Mouse (Mus musculus): ENCODE data around the gene Fat3. TPM values are rescaled to one million over a fixed set of nuclear protein-coding genes. Genes with fewer than 3 reads are reported as not detected.

The Fat3 gene
- polyA plus RNA-seq, 1 experiment from 2014 or later: 0.09 TPM

GRCm38 (mm10) chr9:16186461-16186860, 314.6 kb downstream of the Fat3 start:
- CTCF ChIA-PET: interaction anchor here (1.2 kb wide), 1 partner anchor 49 kb away, joined by 3 read pairs; no protein-coding TSS in a partner anchor
- ATAC-seq (no peak), DNase-seq (ENCODE audit: low read depth, low spot score) (no peak)
- TF ChIP-seq CTCF (IDR thresholded peaks at IDR 0.05): no peak
- POLR2A ChIA-PET: no interaction called here
- no peaks in the 10 kb centered on the region for H3K27me3 ChIP-seq
- in situ Hi-C loops (cut with MboI; ENCODE audit: low pct_unique_long_range_greater_than_20kb): no loop called here

- CTCF ChIA-PET: no interaction called here
- ATAC-seq (no peak), DNase-seq (ENCODE audit: low read depth, low spot score) (no peak)
These were observed 331.8 kb downstream of the Fat3 start for GRCm38 (mm10) chr9:16169238-16169637.

GRCm38 (mm10) chr9:16168051-16168450, 333.0 kb downstream of the Fat3 start:
- POLR2A ChIA-PET: no interaction called here
- no peak for ATAC-seq

More at GRCm38 (mm10) chr9:16169238-16169637, 331.8 kb downstream of the Fat3 start:
- no peaks in the 10 kb centered on the region for H3K27me3 ChIP-seq
- POLR2A ChIA-PET: no interaction called here
- in situ Hi-C loops (cut with MboI; ENCODE audit: low pct_unique_long_range_greater_than_20kb): no loop called here
- no peak for TF ChIP-seq CTCF (IDR thresholded peaks at IDR 0.05)

GRCm38 (mm10) chr9:16159366-16159765, 341.7 kb downstream of the Fat3 start:
- no peaks in the 10 kb centered on the region for H3K27me3 ChIP-seq
- in situ Hi-C loops (cut with MboI; ENCODE audit: low pct_unique_long_range_greater_than_20kb): no loop called here
- no peak for DNase-seq (ENCODE audit: low read depth, low spot score)
- peak; percentile 8 for TF ChIP-seq CTCF (IDR thresholded peaks at IDR 0.05)
- ATAC-seq: no peak
- ChIA-PET CTCF (no interaction called here), POLR2A (interaction anchor here (0.6 kb wide), 1 partner anchor 92 kb away, joined by 3 read pairs; no protein-coding TSS in a partner anchor)

More at GRCm38 (mm10) chr9:16168051-16168450, 333.0 kb downstream of the Fat3 start:
- no peak for DNase-seq (ENCODE audit: low read depth, low spot score)
- in situ Hi-C loops (cut with MboI; ENCODE audit: low pct_unique_long_range_greater_than_20kb): no loop called here
- CTCF ChIA-PET: no interaction called here
- no peaks in the 10 kb centered on the region for H3K27me3 ChIP-seq
- TF ChIP-seq CTCF (IDR thresholded peaks at IDR 0.05): no peak

GRCm38 (mm10) chr9:16153580-16153930, 347.5 kb downstream of the Fat3 start:
- no peak for ATAC-seq
- in situ Hi-C loops (cut with MboI; ENCODE audit: low pct_unique_long_range_greater_than_20kb): no loop called here
- TF ChIP-seq CTCF (IDR thresholded peaks at IDR 0.05): no peak
- no peak for DNase-seq (ENCODE audit: low read depth, low spot score)
- ChIA-PET CTCF (no interaction called here), POLR2A (no interaction called here)
- no peaks in the 10 kb centered on the region for H3K27me3 ChIP-seq

- in situ Hi-C loops (cut with MboI; ENCODE audit: low pct_unique_long_range_greater_than_20kb): no loop called here
- CTCF ChIA-PET: no interaction called here
- no peaks in the 10 kb centered on the region for H3K27me3 ChIP-seq
- DNase-seq (ENCODE audit: low read depth, low spot score): no peak
- TF ChIP-seq CTCF (IDR thresholded peaks at IDR 0.05): no peak
- POLR2A ChIA-PET: no interaction called here
- no peak for ATAC-seq
These were observed 348.1 kb downstream of the Fat3 start for GRCm38 (mm10) chr9:16152756-16153579.

GRCm38 (mm10) chr9:16150046-16150445, 351.0 kb downstream of the Fat3 start:
- CTCF ChIA-PET: no interaction called here
- ATAC-seq (no peak), DNase-seq (ENCODE audit: low read depth, low spot score) (no peak)
- no peaks in the 10 kb centered on the region for H3K27me3 ChIP-seq
- TF ChIP-seq CTCF (IDR thresholded peaks at IDR 0.05): no peak
- POLR2A ChIA-PET: no interaction called here
- in situ Hi-C loops (cut with MboI; ENCODE audit: low pct_unique_long_range_greater_than_20kb): no loop called here

GRCm38 (mm10) chr9:16147735-16148134, 353.4 kb downstream of the Fat3 start:
- ATAC-seq (no peak), DNase-seq (ENCODE audit: low read depth, low spot score) (no peak)
- H3K27me3 ChIP-seq: no peaks in the 10 kb centered on the region
- ChIA-PET CTCF (no interaction called here), POLR2A (no interaction called here)
- TF ChIP-seq CTCF (IDR thresholded peaks at IDR 0.05): no peak
- in situ Hi-C loops (cut with MboI; ENCODE audit: low pct_unique_long_range_greater_than_20kb): no loop called here

GRCm38 (mm10) chr9:16144684-16145083, 356.4 kb downstream of the Fat3 start:
- in situ Hi-C loops (cut with MboI; ENCODE audit: low pct_unique_long_range_greater_than_20kb): no loop called here
- no peak for TF ChIP-seq CTCF (IDR thresholded peaks at IDR 0.05)
- DNase-seq (ENCODE audit: low read depth, low spot score): no peak
- ChIA-PET POLR2A (no interaction called here), CTCF (no interaction called here)
- no peak for ATAC-seq
- H3K27me3 ChIP-seq: no peaks in the 10 kb centered on the region

GRCm38 (mm10) chr9:16139300-16139699, 361.8 kb downstream of the Fat3 start:
- CTCF ChIA-PET: no interaction called here
- no peak for TF ChIP-seq CTCF (IDR thresholded peaks at IDR 0.05)
- no peak for ATAC-seq
- no peak for DNase-seq (ENCODE audit: low read depth, low spot score)
- POLR2A ChIA-PET: interaction anchor here (0.6 kb wide), 1 partner anchor 121 kb away, joined by 4 read pairs; no protein-coding TSS in a partner anchor
- peaks cover 4% of the 10 kb centered on the region for H3K27me3 ChIP-seq
- in situ Hi-C loops (cut with MboI; ENCODE audit: low pct_unique_long_range_greater_than_20kb): no loop called here

- peaks cover 4% of the 10 kb centered on the region for H3K27me3 ChIP-seq
- ChIA-PET CTCF (no interaction called here), POLR2A (no interaction called here)
- in situ Hi-C loops (cut with MboI; ENCODE audit: low pct_unique_long_range_greater_than_20kb): no loop called here
- no peak for DNase-seq (ENCODE audit: low read depth, low spot score)
- no peak for ATAC-seq
- TF ChIP-seq CTCF (IDR thresholded peaks at IDR 0.05): no peak
These were observed 368.0 kb downstream of the Fat3 start for GRCm38 (mm10) chr9:16133098-16133497.

- ChIA-PET POLR2A (no interaction called here), CTCF (no interaction called here)
- peaks cover 4% of the 10 kb centered on the region for H3K27me3 ChIP-seq
- DNase-seq (ENCODE audit: low read depth, low spot score) (no peak), ATAC-seq (no peak)
- in situ Hi-C loops (cut with MboI; ENCODE audit: low pct_unique_long_range_greater_than_20kb): no loop called here
- no peak for TF ChIP-seq CTCF (IDR thresholded peaks at IDR 0.05)
These were observed 368.5 kb downstream of the Fat3 start for GRCm38 (mm10) chr9:16132594-16132993.
